Mouse (Mus musculus): ENCODE measurements around the gene Disp1.

Gene Disp1

GRCm38 (mm10) chr1:183220796-183221718 lies at the start of gene Disp1:
Gene Disp1 (minus strand): TSS chr1:183221522.
- DNase-seq = peak; percentile 28 to 61

- no peak for DNase-seq
Measured at GRCm38 (mm10) chr1:183267666-183268065, 46.3 kb upstream of the Disp1 start.

- no peak for DNase-seq
Measured at GRCm38 (mm10) chr1:183265921-183266467, 44.7 kb upstream of the Disp1 start.

GRCm38 (mm10) chr1:183264145-183265008 lies 43.1 kb upstream of the Disp1 start:
- no peak for DNase-seq

GRCm38 (mm10) chr1:183252574-183252973 lies 31.3 kb upstream of the Disp1 start:
- no peak for DNase-seq

GRCm38 (mm10) chr1:183251818-183252217 lies 30.5 kb upstream of the Disp1 start:
- no peak for DNase-seq

GRCm38 (mm10) chr1:183250612-183251011 lies 29.3 kb upstream of the Disp1 start:
- no peak for DNase-seq

- no peak for DNase-seq
Measured at GRCm38 (mm10) chr1:183248144-183248543, 26.8 kb upstream of the Disp1 start.

- no peak for DNase-seq
Measured at GRCm38 (mm10) chr1:183243293-183243692, 22.0 kb upstream of the Disp1 start.

- peak in 1 of 2 experiments; percentile 16 for DNase-seq
Measured at GRCm38 (mm10) chr1:183237901-183238300, 16.6 kb upstream of the Disp1 start.

- no peak for DNase-seq
Measured at GRCm38 (mm10) chr1:183236460-183236859, 15.1 kb upstream of the Disp1 start.

GRCm38 (mm10) chr1:183233679-183234174 lies 12.4 kb upstream of the Disp1 start:
- DNase-seq = no peak

- no peak for DNase-seq
Measured at GRCm38 (mm10) chr1:183232985-183233678, 11.8 kb upstream of the Disp1 start.

GRCm38 (mm10) chr1:183227469-183227868 lies 6.1 kb upstream of the Disp1 start:
- DNase-seq = no peak

GRCm38 (mm10) chr1:183219021-183219420 lies 2.3 kb downstream of the Disp1 start:
- no peak for DNase-seq

GRCm38 (mm10) chr1:183216691-183217090 lies 4.6 kb downstream of the Disp1 start:
- no peak for DNase-seq

GRCm38 (mm10) chr1:183215706-183216105 lies 5.6 kb downstream of the Disp1 start:
- no peak for DNase-seq

GRCm38 (mm10) chr1:183213850-183214249 lies 7.5 kb downstream of the Disp1 start:
- no peak for DNase-seq

- DNase-seq = no peak
Measured at GRCm38 (mm10) chr1:183212757-183213211, 8.5 kb downstream of the Disp1 start.

- DNase-seq = no peak
Measured at GRCm38 (mm10) chr1:183210115-183210514, 11.2 kb downstream of the Disp1 start.

GRCm38 (mm10) chr1:183207623-183208022 lies 13.7 kb downstream of the Disp1 start:
- no peak for DNase-seq

- no peak for DNase-seq
Measured at GRCm38 (mm10) chr1:183207141-183207540, 14.2 kb downstream of the Disp1 start.
